8 mouse cellular contexts compared by ENCODE assay signal in genomic region chr12:44221651-44222356, GRCm38 (mm10). TPM values are rescaled to one million over a fixed set of nuclear protein-coding genes. Genes with fewer than 3 reads are reported as not detected.
DNase-seq lines count a peak whose midpoint lies in the region; ATAC-seq and TF ChIP-seq lines count a peak whose summit lies in the region.

No protein-coding gene starts in this region.

- ATAC-seq in hindbrain, postnatal 0 days: peak; percentile 58; the same call in 1 of the 2 replicates
- no peak for ATAC-seq in liver, embryonic 15.5 days (ENCODE audit: insufficient read depth)
- ATAC-seq in neural tube, embryonic 15.5 days (ENCODE audit: low FRiP score): peak; percentile 35; the same call in 1 of the 2 replicates

- H3K27me3 ChIP-seq in spleen, adult 2 months (ENCODE audit: control insufficient read depth, insufficient read depth, low read length): peaks cover 7% of the 10 kb centered on the region
- H3K27me3 ChIP-seq in hindbrain, postnatal 0 days (ENCODE audit: insufficient read depth, low read length): no peaks in the 10 kb centered on the region
- peaks cover 38% of the 10 kb centered on the region for H3K27me3 ChIP-seq in liver, embryonic 15.5 days
- no peaks in the 10 kb centered on the region for H3K27me3 ChIP-seq in neural tube, embryonic 15.5 days (replicated peaks)

- peak overlapping the region; percentile 58 for H3K4me3 ChIP-seq in spleen, adult 2 months (ENCODE audit: extremely low read depth, insufficient read depth, insufficient read length)
- peak overlapping the region; percentile 64 for H3K4me3 ChIP-seq in hindbrain, postnatal 0 days (ENCODE audit: low read length)
- H3K4me3 ChIP-seq in liver, embryonic 15.5 days (replicated peaks): peak overlapping the region; percentile 56
- peak overlapping the region; percentile 69 for H3K4me3 ChIP-seq in neural tube, embryonic 15.5 days (replicated peaks)

- H3K9ac ChIP-seq in hindbrain, postnatal 0 days (replicated peaks; ENCODE audit: low read length): peak overlapping the region; percentile 77
- H3K9ac ChIP-seq in liver, embryonic 15.5 days: 0 out of 2 replicates have a peak overlapping the region, but pooled peaks have one; percentile 42
- peak overlapping the region; percentile 61 for H3K9ac ChIP-seq in neural tube, embryonic 15.5 days (replicated peaks)

- intact Hi-C loops in gastrocnemius, postnatal 14 days (cut with DNase I; ENCODE audit: low total_unique reads): no loop called here

- TF ChIP-seq POLR2A in spleen, adult 2 months (IDR thresholded peaks at IDR 0.05; ENCODE audit: low read depth, low read length): no peak

- no peak for DNase-seq in spleen, adult 2 months (ENCODE audit: low read depth in 1 of 2, low spot score in 2 of 2)
- DNase-seq in spleen, adult 12 weeks (ENCODE audit: low spot score): no peak
- peak; percentile 31 for DNase-seq in cerebellum, adult 9-10 months
- DNase-seq in gastrocnemius, postnatal 14 days: peak; percentile 23
- DNase-seq in hindbrain, postnatal 0 days (ENCODE audit: low spot score): peak; percentile 13
- DNase-seq in MN1 (ENCODE audit: low spot score): no peak

- H3K4me2 ChIP-seq in hindbrain, postnatal 0 days (ENCODE audit: low read depth, low read length): peak overlapping the region; percentile 76
- H3K4me2 ChIP-seq in liver, embryonic 15.5 days: peak overlapping the region; percentile 70
- H3K4me2 ChIP-seq in neural tube, embryonic 15.5 days: peak overlapping the region; percentile 87

- no peak for TF ChIP-seq CTCF in spleen, adult 2 months (IDR thresholded peaks at IDR 0.05; ENCODE audit: extremely low read depth, insufficient read depth, insufficient read length, insufficient replicate concordance)
- no peak for TF ChIP-seq CTCF in hindbrain, postnatal 0 days (IDR thresholded peaks at IDR 0.05; ENCODE audit: low read depth)

- H3K4me1 ChIP-seq in spleen, adult 2 months (ENCODE audit: control insufficient read depth, insufficient read depth, insufficient read length): peaks cover 2% of the 10 kb centered on the region
- no peaks in the 10 kb centered on the region for H3K4me1 ChIP-seq in hindbrain, postnatal 0 days (ENCODE audit: insufficient read depth, low read length)
- no peaks in the 10 kb centered on the region for H3K4me1 ChIP-seq in liver, embryonic 15.5 days (replicated peaks)
- H3K4me1 ChIP-seq in neural tube, embryonic 15.5 days: no peaks in the 10 kb centered on the region

- no peak overlapping the region for H3K27ac ChIP-seq in spleen, adult 2 months (ENCODE audit: insufficient read depth, low read length)
- H3K27ac ChIP-seq in hindbrain, postnatal 0 days: peak overlapping the region; percentile 32; the same call in 1 of the 2 replicates
- H3K27ac ChIP-seq in liver, embryonic 15.5 days (replicated peaks): no peak overlapping the region
- no peak overlapping the region for H3K27ac ChIP-seq in neural tube, embryonic 15.5 days (replicated peaks)

- no peaks in the 10 kb centered on the region for H3K9me3 ChIP-seq in hindbrain, postnatal 0 days (ENCODE audit: low read length)
- no peaks in the 10 kb centered on the region for H3K9me3 ChIP-seq in liver, embryonic 15.5 days (replicated peaks)
- H3K9me3 ChIP-seq in neural tube, embryonic 15.5 days (replicated peaks): no peaks in the 10 kb centered on the region

- no peaks in the 10 kb centered on the region for H3K36me3 ChIP-seq in spleen, adult 2 months (ENCODE audit: control insufficient read depth, insufficient read depth, low read length)
- no peaks in the 10 kb centered on the region for H3K36me3 ChIP-seq in hindbrain, postnatal 0 days (ENCODE audit: insufficient read depth, low read length)
- H3K36me3 ChIP-seq in liver, embryonic 15.5 days (replicated peaks): no peaks in the 10 kb centered on the region
- no peaks in the 10 kb centered on the region for H3K36me3 ChIP-seq in neural tube, embryonic 15.5 days

- WGBS in spleen, adult 2 months: 6% methylated on average over 89 of the region's 89 CpGs
- 2% methylated on average over 81 of the region's 89 CpGs for WGBS in hindbrain, postnatal 0 days
- 2% methylated on average over 82 of the region's 89 CpGs for WGBS in liver, embryonic 15.5 days (ENCODE audit: insufficient replicate concordance)
- WGBS in neural tube, embryonic 15.5 days: 2% methylated on average over 81 of the region's 89 CpGs

RNA-seq across cellular contexts. Expression of gene Pnpla8, which starts 0.6 kb away (rescaled TPM):
- 4.2 and 4.6 TPM in 2 replicates for polyA plus RNA-seq in spleen, adult 2 months (2012; rRNA removed)
- total RNA-seq in gastrocnemius, postnatal 14 days (2021): 10 to 100 TPM; 63.7 to 95.8 TPM
- total RNA-seq in hindbrain, postnatal 0 days (2014; rRNA removed): 58.8 and 62.7 TPM in 2 replicates
- polyA plus RNA-seq in hindbrain, postnatal 0 days (2015; fragmentation: Nextera tagmentation; extraction: Ambion mirVana): 107 and 123 TPM in 2 replicates
- polyA plus RNA-seq in liver, embryonic 15.5 days (2015; fragmentation: Nextera tagmentation; extraction: Ambion mirVana): 26.0 and 28.0 TPM in 2 replicates
- polyA plus RNA-seq in neural tube, embryonic 15.5 days (2015; fragmentation: Nextera tagmentation; extraction: Ambion mirVana): 120 and 133 TPM in 2 replicates

RNA-seq across cellular contexts. Expression of gene Dnajb9, which starts 11.7 kb away (rescaled TPM):
- 1.1 and 1.3 TPM in 2 replicates for polyA plus RNA-seq in spleen, adult 2 months (2012; rRNA removed)
- 10 to 100 TPM; 17.2 to 22.2 TPM for total RNA-seq in gastrocnemius, postnatal 14 days (2021)
- 12.3 and 40.8 TPM in 2 replicates for total RNA-seq in hindbrain, postnatal 0 days (2014; rRNA removed)
- polyA plus RNA-seq in hindbrain, postnatal 0 days (2015; fragmentation: Nextera tagmentation; extraction: Ambion mirVana): 31.8 and 34.7 TPM in 2 replicates
- 17.3 and 17.4 TPM in 2 replicates for polyA plus RNA-seq in liver, embryonic 15.5 days (2015; fragmentation: Nextera tagmentation; extraction: Ambion mirVana)
- 32.4 and 33.0 TPM in 2 replicates for polyA plus RNA-seq in neural tube, embryonic 15.5 days (2015; fragmentation: Nextera tagmentation; extraction: Ambion mirVana)

Comparison
In these comparisons a context has a peak if more than half of its experiments do, and no peak if none do; other contexts are left out.
1. DNase-seq: peak in cerebellum, adult 9-10 months (single experiment), gastrocnemius, postnatal 14 days (single experiment) and hindbrain, postnatal 0 days (single experiment); none in spleen, adult 2 months (0 of 2), spleen, adult 12 weeks (single experiment) and MN1 (single experiment).
2. Peak in every context shown above with its lines, with median percentiles within 50 percentile points of each other: H3K4me3 ChIP-seq, H3K4me2 ChIP-seq and H3K9ac ChIP-seq.